Mouse (Mus musculus): ENCODE results near the gene Ddc.

DNA sequence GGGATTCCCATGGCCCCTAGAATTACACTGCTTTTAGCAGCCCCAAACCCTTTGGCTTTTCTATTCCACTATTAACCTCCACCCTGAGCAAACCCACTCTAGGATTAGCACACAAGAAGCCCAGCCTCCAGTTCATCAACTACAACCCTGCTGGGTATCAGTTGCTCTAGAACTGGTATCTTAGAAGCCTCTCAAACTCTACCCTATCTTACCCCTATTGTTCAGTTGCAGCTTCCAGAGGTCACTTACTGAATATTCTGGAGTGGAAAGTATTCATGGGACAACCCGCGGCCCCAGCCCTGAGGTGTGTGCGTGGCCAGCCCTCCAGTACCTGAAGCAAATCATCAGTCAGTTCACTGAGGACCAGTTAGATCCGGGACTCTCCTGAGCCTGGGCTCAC is 123.6 kb downstream of the Ddc start:
- TF ChIP-seq CTCF (IDR thresholded peaks at IDR 0.05; ENCODE audit: control insufficient read depth, insufficient read depth, insufficient read length) (no peak), CEBPB (IDR thresholded peaks at IDR 0.05; ENCODE audit: low read depth) (no peak), FOSL1 (IDR thresholded peaks at IDR 0.05; ENCODE audit: insufficient read depth, low read length, poor library complexity, severe bottlenecking) (no peak), MAX (IDR thresholded peaks at IDR 0.05) (no peak), USF1 (IDR thresholded peaks at IDR 0.05; ENCODE audit: low read depth) (no peak)
